ENCODE assay signal across 12 mouse cellular contexts in the genomic region with DNA sequence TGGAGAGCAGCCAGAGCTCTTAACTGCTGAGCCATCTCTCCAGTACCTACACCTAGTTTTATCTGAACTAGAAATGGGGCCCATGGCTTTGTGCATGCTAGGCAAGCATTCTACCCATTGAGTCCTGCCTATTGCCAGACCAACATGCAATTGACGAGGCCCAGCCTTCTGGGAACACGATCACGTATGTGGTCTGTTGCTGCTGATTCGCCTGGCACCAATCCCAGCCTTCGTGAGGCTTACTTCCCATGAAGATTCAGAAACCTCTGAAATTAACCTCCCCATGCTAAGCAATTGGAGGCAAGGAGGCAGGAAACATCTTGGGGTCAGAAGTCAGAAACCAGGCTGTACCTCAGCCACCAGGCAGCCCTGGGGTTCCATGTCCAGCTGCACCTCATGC. TPM values are rescaled to one million over a fixed set of nuclear protein-coding genes. Genes with fewer than 3 reads are reported as not detected.
DNase-seq lines count a peak whose midpoint lies in the region; ATAC-seq lines count a peak whose summit lies in the region.
"Had no signal": no experiment of that assay in that cellular context is flagged by ENCODE, and none has a peak within 500 bp of the region (broad histone marks: within the 10 kb centered on the region; RNA-seq: fewer than 3 reads in every experiment).

No protein-coding gene starts in this region.

- 69% methylated on average over 5 of the region's 5 CpGs for WGBS in kidney, embryonic 16.5 days
- 66% methylated on average over 5 of the region's 5 CpGs for whole genome bisulfite sequencing in embryonic facial prominence, embryonic 11.5 days
- 74% methylated on average over 5 of the region's 5 CpGs for WGBS in liver, embryonic 12.5 days (ENCODE audit: insufficient replicate concordance)
- 89% methylated on average over 5 of the region's 5 CpGs for WGBS in midbrain, embryonic 10.5 days

- no peaks in the 10 kb centered on the region for H3K27me3 ChIP-seq in kidney, embryonic 16.5 days (ENCODE audit: insufficient read depth, low read length)
- no peaks in the 10 kb centered on the region for H3K27me3 ChIP-seq in embryonic facial prominence, embryonic 11.5 days (ENCODE audit: control insufficient read depth, insufficient read depth, low read length)
- no peaks in the 10 kb centered on the region for H3K27me3 ChIP-seq in liver, embryonic 12.5 days (replicated peaks)
- no peaks in the 10 kb centered on the region for H3K27me3 ChIP-seq in midbrain, embryonic 10.5 days (ENCODE audit: low read depth, poor library complexity, severe bottlenecking)

- H3K36me3 ChIP-seq in kidney, embryonic 16.5 days (ENCODE audit: insufficient read depth, low read length) = peaks cover 57% of the 10 kb centered on the region
- H3K36me3 ChIP-seq in embryonic facial prominence, embryonic 11.5 days (replicated peaks; ENCODE audit: control insufficient read depth, insufficient read depth, low read depth, low read length) = peaks cover 4% of the 10 kb centered on the region
- H3K36me3 ChIP-seq in liver, embryonic 12.5 days = peaks cover 88% of the 10 kb centered on the region
- H3K36me3 ChIP-seq in midbrain, embryonic 10.5 days = peaks cover 92% of the 10 kb centered on the region

- peak overlapping the region; percentile 6; the same call in 1 of the 2 replicates for H3K27ac ChIP-seq in kidney, embryonic 16.5 days (ENCODE audit: low read length)
- peak overlapping the region; percentile 70 for H3K27ac ChIP-seq in embryonic facial prominence, embryonic 11.5 days (replicated peaks; ENCODE audit: low read depth, low read length)
- H3K27ac ChIP-seq in liver, embryonic 12.5 days = 0 out of 2 replicates have a peak overlapping the region, but pooled peaks have one; percentile 26
- no peak overlapping the region for H3K27ac ChIP-seq in midbrain, embryonic 10.5 days (replicated peaks)

- peak; percentile 82 for DNase-seq in heart, adult 11 months
- DNase-seq in heart, adult 9 months (ENCODE audit: low spot score in 2 of 2) = no peak
- no peak for DNase-seq in kidney, adult 18-20 months
- DNase-seq in embryonic facial prominence, embryonic 11.5 days (ENCODE audit: low spot score) = no peak
- DNase-seq in midbrain, embryonic 10.5 days (ENCODE audit: low spot score) = no peak
- DNase-seq in testis, postnatal 14 days (ENCODE audit: low spot score) = no peak
- DNase-seq: lung, postnatal 36 days; right cerebral cortex, postnatal 4 days had no signal

- H3K4me1 ChIP-seq in kidney, embryonic 16.5 days (ENCODE audit: insufficient read depth, low read length) = 0 out of 2 replicates have a peak, but pooled peaks cover 7% of the 10 kb centered on the region
- peaks cover 3% of the 10 kb centered on the region; the same call in 1 of the 2 replicates for H3K4me1 ChIP-seq in embryonic facial prominence, embryonic 11.5 days (ENCODE audit: control insufficient read depth, insufficient read depth, low read length)
- peaks cover 5% of the 10 kb centered on the region; the same call in 1 of the 2 replicates for H3K4me1 ChIP-seq in liver, embryonic 12.5 days
- H3K4me1 ChIP-seq in midbrain, embryonic 10.5 days = no peaks in the 10 kb centered on the region

- H3K9ac ChIP-seq in kidney, embryonic 16.5 days (replicated peaks; ENCODE audit: low read length) = no peak overlapping the region
- H3K9ac ChIP-seq in embryonic facial prominence, embryonic 11.5 days (replicated peaks; ENCODE audit: low read length) = peak overlapping the region; percentile 25; the same call in 1 of the 2 replicates
- H3K9ac ChIP-seq in liver, embryonic 12.5 days = no peak overlapping the region

- H3K4me3 ChIP-seq in kidney, embryonic 16.5 days (ENCODE audit: low read length) = no peak overlapping the region
- H3K4me3 ChIP-seq in embryonic facial prominence, embryonic 11.5 days (ENCODE audit: low read depth, low read length) = no peak overlapping the region
- H3K4me3 ChIP-seq in liver, embryonic 12.5 days = no peak overlapping the region
- no peak overlapping the region for H3K4me3 ChIP-seq in midbrain, embryonic 10.5 days

- ATAC-seq in kidney, embryonic 16.5 days (ENCODE audit: low FRiP score, low TSS enrichment) = no peak
- no peak for ATAC-seq in embryonic facial prominence, embryonic 11.5 days (replicated peaks; ENCODE audit: insufficient number of reproducible peaks, low FRiP score, low TSS enrichment, low read depth)
- no peak for ATAC-seq in liver, embryonic 12.5 days
- ATAC-seq: activated CD4-positive, CD25-positive, alpha-beta regulatory T cell, adult 4 months had no signal

- H3K4me2 ChIP-seq in kidney, embryonic 16.5 days (replicated peaks; ENCODE audit: low read depth, low read length) = no peak overlapping the region
- H3K4me2 ChIP-seq in embryonic facial prominence, embryonic 11.5 days (ENCODE audit: low read depth, low read length) = no peak overlapping the region; the same call in 1 of the 2 replicates
- H3K4me2 ChIP-seq in liver, embryonic 12.5 days = no peak overlapping the region

- no peaks in the 10 kb centered on the region for H3K9me3 ChIP-seq in kidney, embryonic 16.5 days (ENCODE audit: low read length)
- H3K9me3 ChIP-seq in embryonic facial prominence, embryonic 11.5 days (replicated peaks; ENCODE audit: control insufficient read depth, low read length) = no peaks in the 10 kb centered on the region
- H3K9me3 ChIP-seq in liver, embryonic 12.5 days (replicated peaks) = no peaks in the 10 kb centered on the region
- H3K9me3 ChIP-seq in midbrain, embryonic 10.5 days (replicated peaks) = no peaks in the 10 kb centered on the region
- H3K9me3 ChIP-seq: G1E had no signal

RNA-seq across cellular contexts. Expression of a gene that starts 14.1 kb away (rescaled TPM):
- polyA plus RNA-seq in kidney, embryonic 16.5 days (2015; fragmentation: Nextera tagmentation; extraction: Ambion mirVana) = 3.1 and 4.0 TPM in 2 replicates
- 0.27 and 1.9 TPM in 2 replicates for polyA plus RNA-seq in embryonic facial prominence, embryonic 11.5 days (2014; fragmentation: Nextera tagmentation; extraction: Ambion mirVana)
- polyA plus RNA-seq in liver, embryonic 12.5 days (2016; fragmentation: Nextera tagmentation; extraction: Ambion mirVana) = 0.25 and 0.41 TPM in 2 replicates
- polyA plus RNA-seq in midbrain, embryonic 10.5 days (2016; fragmentation: Nextera tagmentation; extraction: Ambion mirVana) = 0.29 and 0.38 TPM in 2 replicates

RNA-seq across cellular contexts. Expression of a gene that starts 18.4 kb away (rescaled TPM):
- polyA plus RNA-seq in kidney, embryonic 16.5 days (2015; fragmentation: Nextera tagmentation; extraction: Ambion mirVana) = 31.3 and 33.6 TPM in 2 replicates
- 20.6 and 21.5 TPM in 2 replicates for polyA plus RNA-seq in embryonic facial prominence, embryonic 11.5 days (2014; fragmentation: Nextera tagmentation; extraction: Ambion mirVana)
- polyA plus RNA-seq in liver, embryonic 12.5 days (2016; fragmentation: Nextera tagmentation; extraction: Ambion mirVana) = 17.5 and 19.5 TPM in 2 replicates
- 22.8 and 27.0 TPM in 2 replicates for polyA plus RNA-seq in midbrain, embryonic 10.5 days (2016; fragmentation: Nextera tagmentation; extraction: Ambion mirVana)

RNA-seq across cellular contexts. Expression of a gene that starts 28.1 kb away (rescaled TPM):
- 227 and 237 TPM in 2 replicates for polyA plus RNA-seq in kidney, embryonic 16.5 days (2015; fragmentation: Nextera tagmentation; extraction: Ambion mirVana)
- polyA plus RNA-seq in embryonic facial prominence, embryonic 11.5 days (2014; fragmentation: Nextera tagmentation; extraction: Ambion mirVana) = 169 and 177 TPM in 2 replicates
- polyA plus RNA-seq in liver, embryonic 12.5 days (2016; fragmentation: Nextera tagmentation; extraction: Ambion mirVana) = 80.0 and 80.4 TPM in 2 replicates
- 233 and 242 TPM in 2 replicates for polyA plus RNA-seq in midbrain, embryonic 10.5 days (2016; fragmentation: Nextera tagmentation; extraction: Ambion mirVana)

RNA-seq across cellular contexts. Expression of a gene that starts 34.4 kb away (rescaled TPM):
- polyA plus RNA-seq in kidney, embryonic 16.5 days (2015; fragmentation: Nextera tagmentation; extraction: Ambion mirVana) = 197 and 211 TPM in 2 replicates
- polyA plus RNA-seq in embryonic facial prominence, embryonic 11.5 days (2014; fragmentation: Nextera tagmentation; extraction: Ambion mirVana) = 191 and 195 TPM in 2 replicates
- 270 and 299 TPM in 2 replicates for polyA plus RNA-seq in liver, embryonic 12.5 days (2016; fragmentation: Nextera tagmentation; extraction: Ambion mirVana)
- 314 and 357 TPM in 2 replicates for polyA plus RNA-seq in midbrain, embryonic 10.5 days (2016; fragmentation: Nextera tagmentation; extraction: Ambion mirVana)
